Mouse (Mus musculus) intestine, postnatal 0 days (tissue): ENCODE results near the gene Pcnt. TPM values are rescaled to one million over a fixed set of nuclear protein-coding genes. Genes with fewer than 3 reads are reported as not detected.

Experiments
- ATAC-seq: fragments of 200-750 bp; cut with Nextera tagmentation; 2 replicates; pipeline ENCODE4 v1.8.0; 2017; ENCODE audit warnings: mild to moderate bottlenecking, moderate TSS enrichment, moderate library complexity
- H3K27ac ChIP-seq: fragments of 300-500 bp; sonication (generic); 2 replicates; pipeline ENCODE4 v1.5.1; 2014; ENCODE audit warnings: mild to moderate bottlenecking, low read depth, low read length, moderate library complexity
- H3K27me3 ChIP-seq: fragments of 300-500 bp; sonication (generic); replicated peaks from 2 replicates; pipeline ENCODE4 v1.6.1; 2014; ENCODE audit warnings: low read length, mixed read lengths; ENCODE audit not compliant: control insufficient read depth, insufficient read depth
- H3K36me3 ChIP-seq: fragments of 300-500 bp; sonication (generic); 2 replicates; pipeline ENCODE4 v1.6.1; 2014; ENCODE audit warnings: mild to moderate bottlenecking, moderate library complexity; ENCODE audit not compliant: control insufficient read depth, insufficient read depth
- H3K4me1 ChIP-seq: fragments of 300-500 bp; sonication (generic); replicated peaks from 2 replicates; pipeline ENCODE4 v1.6.1; 2014; ENCODE audit warnings: antibody characterized with exemption, low read length, mixed read lengths; ENCODE audit not compliant: control insufficient read depth, insufficient read depth
- H3K4me2 ChIP-seq: fragments of 300-500 bp; sonication (generic); replicated peaks from 2 replicates; pipeline ENCODE4 v1.6.1; 2014; ENCODE audit warnings: low read depth, mild to moderate bottlenecking, moderate library complexity
- H3K4me3 ChIP-seq: fragments of 300-500 bp; sonication (generic); 2 replicates; pipeline ENCODE4 v1.5.1; 2014; ENCODE audit warnings: low read depth, low read length
- H3K9ac ChIP-seq: fragments of 300-500 bp; sonication (generic); 2 replicates; pipeline ENCODE4 v1.6.1; 2014; ENCODE audit warnings: mild to moderate bottlenecking, low read depth, low read length
- H3K9me3 ChIP-seq: fragments of 300-500 bp; sonication (generic); 2 replicates; pipeline ENCODE4 v1.6.1; 2016; ENCODE audit warnings: mixed run types; ENCODE audit not compliant: control insufficient read depth
- CTCF ChIP-seq: sonication (generic); IDR thresholded peaks from 2 replicates; pipeline ENCODE4 v1.5.1; 2016; ENCODE audit warnings: low read depth, mild to moderate bottlenecking, control low read depth, antibody characterized with exemption, moderate library complexity
- WGBS: fragments of 180-500 bp; shearing (Covaris S2); extraction: QIAGEN DNeasy Blood & Tissue Kit; methylation state at CpG from one replicate; pipeline ENCODE4 v1.1.7; 2014; 5-methylcytosine and 5-hydroxymethylcytosine counted together
- polyA plus RNA-seq: library from polyadenylated mRNA; unstranded; fragments of >200 nt; fragmentation: Nextera tagmentation; extraction: Ambion mirVana; gene quantifications from 2 replicates; pipeline ENCODE4 v1.2.1, GENCODE M21; 2015

Gene Pcnt
- polyA plus RNA-seq, result 5.6 and 6.2 TPM in 2 replicates

DNA sequence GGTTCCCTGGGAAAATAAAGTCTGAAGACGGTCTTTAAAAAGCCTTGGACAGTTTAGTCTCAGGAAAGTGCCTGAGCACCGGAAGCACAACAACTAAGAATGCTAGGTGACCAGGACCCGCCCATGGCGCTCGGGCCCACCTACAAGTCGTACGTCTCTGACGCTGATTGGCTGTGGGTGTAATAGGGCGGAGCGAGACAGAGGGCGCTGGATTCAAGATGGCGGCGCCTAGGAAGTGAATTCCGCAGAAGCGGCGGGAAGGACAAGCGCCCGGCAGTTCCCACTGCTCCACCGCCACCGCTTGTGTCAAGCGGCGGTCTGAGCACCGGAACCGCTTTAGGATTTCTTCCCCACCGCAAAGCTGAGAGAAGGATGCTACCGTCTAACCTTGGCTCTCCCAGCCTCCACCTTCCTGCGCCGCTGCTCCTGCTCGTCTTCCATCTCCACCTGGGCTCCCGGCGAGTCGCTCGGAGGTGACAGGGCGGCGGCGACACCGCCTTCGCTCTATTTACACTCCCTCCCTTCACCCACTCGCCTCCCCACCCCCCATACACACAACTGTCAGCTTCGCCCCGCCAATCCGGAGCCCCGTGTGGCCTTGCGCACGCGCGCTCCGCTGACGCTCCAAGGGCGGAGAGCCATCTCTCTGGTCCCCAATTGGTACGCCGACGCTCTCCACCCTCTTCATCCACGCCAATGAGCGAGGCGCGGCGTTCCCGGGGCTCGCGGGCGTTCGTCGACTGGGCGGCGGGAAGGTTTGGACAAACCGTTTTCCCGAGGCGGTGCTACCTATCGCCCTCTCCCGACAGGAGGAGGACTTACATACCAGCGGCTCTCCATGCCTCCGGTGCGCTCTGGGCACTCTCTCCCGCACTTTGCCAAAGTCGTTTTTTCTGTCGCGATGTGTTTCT, at the start of gene Pcnt:
Pcnt (minus strand) TSS at position 609 of the 911 bp plus-strand sequence.
- H3K36me3 ChIP-seq, result peaks cover 23% of the 10 kb centered on the region
- peak within 1 kb of the TSS; percentile 83 for H3K4me2 ChIP-seq
- no peaks in the 10 kb centered on the region for H3K27me3 ChIP-seq
- peak; percentile 90 for TF ChIP-seq CTCF
- no peaks in the 10 kb centered on the region for H3K9me3 ChIP-seq
- H3K4me1 ChIP-seq, result peaks cover 4% of the 10 kb centered on the region; the same call in 1 of the 2 replicates
- ATAC-seq, result peak; percentile 98
- WGBS, result under 1% methylated on average over 77 of the region's 78 CpGs
- H3K4me3 ChIP-seq, result peak within 1 kb of the TSS; percentile 94
- peak within 1 kb of the TSS; percentile 76 for H3K9ac ChIP-seq
- peak within 1 kb of the TSS; percentile 97 for H3K27ac ChIP-seq

DNA sequence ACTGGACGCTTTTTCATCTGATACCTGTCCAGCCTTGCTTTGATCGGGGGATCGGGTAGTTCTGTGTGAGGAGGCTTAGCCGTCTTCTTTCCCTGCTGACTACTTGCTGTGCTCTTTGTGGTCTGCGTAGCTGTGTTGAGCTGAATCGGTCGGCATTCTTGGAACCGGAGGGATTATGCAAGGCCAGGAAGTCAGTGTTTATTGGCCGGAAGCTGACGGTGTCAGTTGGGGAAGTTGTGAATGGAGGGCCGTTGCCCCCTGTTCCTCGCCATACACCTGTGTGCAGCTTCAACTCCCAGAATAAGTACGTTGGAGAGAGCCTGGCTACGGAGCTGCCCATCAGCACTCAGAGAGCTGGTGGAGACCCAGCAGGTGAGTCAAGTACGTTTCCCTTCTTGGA, 46.6 kb upstream of the Pcnt start:
- no peak for TF ChIP-seq CTCF
- 88% methylated on average over 15 of the region's 15 CpGs for WGBS
- peaks cover 89% of the 10 kb centered on the region for H3K36me3 ChIP-seq

DNA sequence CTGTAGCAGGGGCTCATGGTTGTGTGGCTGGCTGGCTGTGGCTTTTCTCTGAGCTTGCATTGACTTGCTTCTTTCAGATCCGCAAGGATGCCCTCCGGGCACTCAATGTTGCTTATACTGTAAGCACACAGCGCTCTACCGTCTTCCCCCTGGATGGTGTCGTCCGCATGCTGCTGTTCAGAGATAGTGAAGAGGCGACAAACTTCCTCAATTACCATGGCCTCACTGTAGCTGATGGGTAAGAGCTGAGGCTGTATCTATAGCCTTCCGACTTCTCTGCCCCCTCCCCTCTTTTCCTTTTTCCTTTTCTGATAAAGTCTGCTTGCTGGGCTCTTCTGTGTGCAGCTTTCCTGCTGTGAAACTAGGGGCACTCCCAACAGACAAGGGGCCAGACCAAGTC, 45.7 kb upstream of the Pcnt start:
- ATAC-seq, result no peak
- 96% methylated on average over 8 of the region's 8 CpGs for WGBS
- Histone ChIP-seq H3K27me3 (no peaks in the 10 kb centered on the region), H3K4me1 (no peaks in the 10 kb centered on the region), H3K4me2 (no peak overlapping the region), H3K36me3 (peaks cover 89% of the 10 kb centered on the region), H3K27ac (no peak overlapping the region), H3K9me3 (no peaks in the 10 kb centered on the region), H3K9ac (no peak overlapping the region), H3K4me3 (no peak overlapping the region)
- no peak for TF ChIP-seq CTCF

More for the DNA sequence above, 46.6 kb upstream of the Pcnt start:
- H3K4me3 ChIP-seq, result no peak overlapping the region
- no peaks in the 10 kb centered on the region for H3K9me3 ChIP-seq
- no peak overlapping the region for H3K9ac ChIP-seq
- H3K27me3 ChIP-seq, result no peaks in the 10 kb centered on the region
- H3K4me1 ChIP-seq, result no peaks in the 10 kb centered on the region
- H3K27ac ChIP-seq, result no peak overlapping the region
- H3K4me2 ChIP-seq, result no peak overlapping the region
- ATAC-seq, result no peak

DNA sequence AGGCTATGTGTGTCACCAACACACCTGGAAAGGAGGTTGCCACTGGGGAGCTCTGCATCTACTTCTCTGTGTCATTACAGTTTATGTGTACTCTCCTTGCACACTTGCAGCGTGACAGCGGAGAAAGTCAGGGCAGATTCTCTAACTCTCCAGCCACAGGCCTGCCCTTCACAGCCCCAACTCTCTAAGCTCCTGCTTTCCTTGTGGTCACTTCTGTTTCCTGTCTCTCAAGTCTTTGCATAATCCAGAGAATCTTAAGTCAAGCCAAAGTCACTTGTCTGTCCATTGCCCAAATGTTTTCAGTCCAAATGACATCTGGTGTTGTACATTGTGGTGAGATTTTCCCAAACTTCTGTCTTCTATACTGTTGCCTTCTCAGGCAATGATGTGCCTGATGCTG, 43.7 kb upstream of the Pcnt start:
- TF ChIP-seq CTCF, result no peak
- no peak overlapping the region for H3K27ac ChIP-seq
- H3K27me3 ChIP-seq, result no peaks in the 10 kb centered on the region
- 96% methylated on average over 2 of the region's 2 CpGs for WGBS
- no peak for ATAC-seq
- H3K9ac ChIP-seq, result no peak overlapping the region
- H3K4me3 ChIP-seq, result no peak overlapping the region
- H3K4me1 ChIP-seq, result no peaks in the 10 kb centered on the region
- H3K36me3 ChIP-seq, result peaks cover 93% of the 10 kb centered on the region
- no peak overlapping the region for H3K4me2 ChIP-seq
- no peaks in the 10 kb centered on the region for H3K9me3 ChIP-seq

DNA sequence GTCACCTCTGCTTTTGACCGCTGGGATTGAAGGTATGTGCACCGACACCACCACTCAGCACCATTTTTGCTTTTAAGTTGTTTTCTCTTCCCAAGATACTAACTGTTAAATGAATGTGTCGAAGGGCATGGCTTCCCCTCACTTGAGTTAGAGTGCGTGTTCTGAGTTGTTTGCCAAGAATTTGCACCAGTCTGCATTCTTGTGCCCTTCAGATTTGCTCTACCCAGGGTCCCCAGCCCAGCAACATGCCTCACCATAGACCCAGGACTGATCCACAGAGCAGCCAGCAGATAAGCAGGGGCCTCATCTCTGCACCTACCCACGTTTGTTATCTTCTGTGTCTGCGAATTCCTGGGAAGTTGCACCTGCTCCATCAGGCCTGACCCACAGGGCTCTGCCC, 38.9 kb upstream of the Pcnt start:
- H3K4me2 ChIP-seq, result no peak overlapping the region
- WGBS, result 88% methylated on average over 6 of the region's 6 CpGs
- no peak overlapping the region for H3K4me3 ChIP-seq
- H3K9ac ChIP-seq, result no peak overlapping the region
- no peak for ATAC-seq
- peaks cover 93% of the 10 kb centered on the region for H3K36me3 ChIP-seq
- no peak overlapping the region for H3K27ac ChIP-seq
- no peaks in the 10 kb centered on the region for H3K27me3 ChIP-seq
- no peaks in the 10 kb centered on the region for H3K4me1 ChIP-seq
- no peak for TF ChIP-seq CTCF
- H3K9me3 ChIP-seq, result no peaks in the 10 kb centered on the region

DNA sequence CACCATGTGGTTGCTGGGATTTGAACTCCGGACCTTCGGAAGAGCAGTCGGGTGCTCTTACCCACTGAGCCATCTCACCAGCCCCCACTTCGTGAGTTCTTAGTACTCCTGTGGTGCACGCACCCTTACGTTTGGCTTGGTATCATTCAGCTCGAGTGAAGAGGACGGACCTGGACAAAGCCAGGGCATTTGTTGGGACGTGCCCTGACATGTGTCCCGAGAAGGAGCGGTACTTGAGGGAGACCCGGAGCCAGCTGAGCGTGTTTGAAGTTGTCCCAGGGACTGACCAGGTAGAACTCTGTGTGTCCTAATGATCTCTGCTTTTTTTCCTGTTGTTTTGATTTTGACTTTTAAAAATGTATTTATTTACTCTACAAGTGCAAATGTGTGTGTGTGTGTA, 38.3 kb upstream of the Pcnt start:
- no peak for ATAC-seq
- 92% methylated on average over 13 of the region's 13 CpGs for WGBS

More for the DNA sequence above, 38.3 kb upstream of the Pcnt start:
- peaks cover 91% of the 10 kb centered on the region for H3K36me3 ChIP-seq
- no peak overlapping the region for H3K4me2 ChIP-seq
- H3K4me3 ChIP-seq, result no peak overlapping the region
- no peak overlapping the region for H3K27ac ChIP-seq
- no peaks in the 10 kb centered on the region for H3K9me3 ChIP-seq
- H3K27me3 ChIP-seq, result no peaks in the 10 kb centered on the region
- H3K9ac ChIP-seq, result no peak overlapping the region
- H3K4me1 ChIP-seq, result no peaks in the 10 kb centered on the region
- no peak for TF ChIP-seq CTCF
